Mouse (Mus musculus) limb, embryonic 14.5 days (tissue): ENCODE data around the gene Nsmce1. TPM values are rescaled to one million over a fixed set of nuclear protein-coding genes. Genes with fewer than 3 reads are reported as not detected.
"Not testable (repeated sequence)": the region's sequence is repeated elsewhere in the genome, so short reads cannot be mapped to it uniquely, and the experiment has no call there.

Experiments used
- ATAC-seq: fragments of 200-750 bp; cut with Nextera tagmentation; 2 replicates; pipeline ENCODE4 v1.8.0; 2017; ENCODE audit warnings: low read depth, moderate number of reproducible peaks, moderate TSS enrichment; ENCODE audit not compliant: low FRiP score
- DNase-seq: peaks from one replicate; pipeline ENCODE4 v3.0.0-alpha.2; 2015; ENCODE audit warnings: low spot score
- H3K27ac ChIP-seq: fragments of 300-500 bp; sonication (generic); replicated peaks from 2 replicates; pipeline ENCODE4 v1.5.1; 2014; ENCODE audit warnings: low read depth, mild to moderate bottlenecking, low read length, moderate library complexity, mixed read lengths
- H3K27me3 ChIP-seq: fragments of 300-500 bp; sonication (generic); 2 replicates; pipeline ENCODE4 v1.6.1; 2014; ENCODE audit warnings: low read length, mixed read lengths; ENCODE audit not compliant: control insufficient read depth, insufficient read depth
- H3K36me3 ChIP-seq: fragments of 300-500 bp; sonication (generic); 2 replicates; pipeline ENCODE4 v1.6.1; 2014; ENCODE audit warnings: mild to moderate bottlenecking, low read length, moderate library complexity, mixed read lengths; ENCODE audit not compliant: control insufficient read depth, insufficient read depth
- H3K4me1 ChIP-seq: fragments of 300-500 bp; sonication (generic); 2 replicates; pipeline ENCODE4 v1.6.1; 2014; ENCODE audit warnings: antibody characterized with exemption, low read length, mixed read lengths; ENCODE audit not compliant: control insufficient read depth, insufficient read depth
- H3K4me2 ChIP-seq: fragments of 300-500 bp; sonication (generic); replicated peaks from 2 replicates; pipeline ENCODE4 v1.6.1; 2014; ENCODE audit warnings: low read depth, mild to moderate bottlenecking, low read length, moderate library complexity; ENCODE audit not compliant: severe bottlenecking
- H3K4me3 ChIP-seq: fragments of 300-500 bp; sonication (generic); replicated peaks from 2 replicates; pipeline ENCODE4 v1.5.1; 2014; ENCODE audit warnings: low read length
- H3K9ac ChIP-seq: fragments of 300-500 bp; sonication (generic); 2 replicates; pipeline ENCODE4 v1.6.1; 2014; ENCODE audit warnings: mild to moderate bottlenecking, low read depth, low read length, moderate library complexity; ENCODE audit not compliant: severe bottlenecking
- H3K9me3 ChIP-seq: fragments of 300-500 bp; sonication (generic); 2 replicates; pipeline ENCODE4 v1.6.1; 2016; ENCODE audit warnings: low read length; ENCODE audit not compliant: control insufficient read depth
- POLR2A ChIP-seq: fragments of 200-500 bp; IDR thresholded peaks from 2 replicates; pipeline ENCODE4 v1.8.0; 2012; ENCODE audit warnings: inconsistent platforms, mild to moderate bottlenecking, moderate library complexity, borderline replicate concordance; ENCODE audit not compliant: insufficient read depth, insufficient read length; ENCODE audit errors: extremely low read depth
- WGBS: fragments of 180-500 bp; shearing (Covaris S2); extraction: QIAGEN DNeasy Blood & Tissue Kit; methylation state at CpG from one replicate; pipeline ENCODE4 v1.1.7; 2014; 5-methylcytosine and 5-hydroxymethylcytosine counted together
- polyA plus RNA-seq, 2 experiments: library from polyadenylated mRNA; depleted of rRNA in 1 of 2; stranded (reverse) in 1 of 2; unstranded in 1 of 2; fragments of >200 nt; fragmentation: Nextera tagmentation in 1 of 2; extraction: Ambion mirVana in 1 of 2; gene quantifications; 2 replicates each; pipeline versions ENCODE4 v1.2.1 to v1.2.3; 2012 to 2014

The Nsmce1 gene
- polyA plus RNA-seq, 2 experiments, result 67.2 to 121 TPM

- no peak for TF ChIP-seq POLR2A
- ATAC-seq, result no peak
Observed at GRCm38 (mm10) chr7:125442323-125442722, 49.1 kb downstream of the Nsmce1 start.

GRCm38 (mm10) chr7:125434666-125435290, 56.6 kb downstream of the Nsmce1 start:
- Histone ChIP-seq H3K4me3 (no peak overlapping the region), H3K4me2 (no peak overlapping the region), H3K27ac (no peak overlapping the region), H3K36me3 (no peaks in the 10 kb centered on the region), H3K9me3 (no peaks in the 10 kb centered on the region), H3K9ac (no peak overlapping the region), H3K27me3 (no peaks in the 10 kb centered on the region), H3K4me1 (0 out of 2 replicates have a peak, but pooled peaks cover 3% of the 10 kb centered on the region)
- DNase-seq (no peak), ATAC-seq (no peak)
- TF ChIP-seq POLR2A, result no peak
- 21% methylated on average over 8 of the region's 8 CpGs for WGBS

More at GRCm38 (mm10) chr7:125442323-125442722, 49.1 kb downstream of the Nsmce1 start:
- Histone ChIP-seq H3K9me3 (no peaks in the 10 kb centered on the region), H3K27me3 (no peaks in the 10 kb centered on the region), H3K4me1 (peaks cover 8% of the 10 kb centered on the region), H3K9ac (no peak overlapping the region), H3K36me3 (no peaks in the 10 kb centered on the region), H3K4me3 (no peak overlapping the region), H3K4me2 (no peak overlapping the region), H3K27ac (no peak overlapping the region)
- WGBS, result 89% methylated on average over 4 of the region's 4 CpGs
- DNase-seq, result no peak

DNA sequence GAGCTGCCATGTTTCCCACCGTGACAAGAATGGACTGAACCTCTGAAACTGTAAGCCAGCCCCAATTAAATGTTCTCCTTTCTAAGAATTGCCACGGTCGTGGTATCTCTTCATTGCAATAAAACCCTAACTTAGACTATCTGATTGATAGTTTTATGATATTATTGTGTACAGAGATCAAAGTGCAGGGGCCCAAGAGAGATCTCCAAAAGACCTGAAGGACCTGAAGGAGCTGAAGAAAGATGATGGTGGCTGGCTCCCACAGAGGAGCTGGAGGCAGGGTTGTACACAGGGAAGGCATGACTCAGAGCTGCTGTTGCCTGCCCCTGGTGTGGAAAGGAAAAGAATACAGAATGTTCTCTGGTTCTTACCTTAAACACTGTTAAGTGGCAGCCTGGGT, 57.5 kb downstream of the Nsmce1 start:
- H3K4me1 ChIP-seq, result 0 out of 2 replicates have a peak, but pooled peaks cover 3% of the 10 kb centered on the region
- 74% methylated on average over 3 of the region's 3 CpGs for WGBS
- H3K27me3 ChIP-seq, result no peaks in the 10 kb centered on the region
- no peak overlapping the region for H3K4me3 ChIP-seq
- ATAC-seq (no peak), DNase-seq (no peak)
- H3K36me3 ChIP-seq, result no peaks in the 10 kb centered on the region
- no peak overlapping the region for H3K4me2 ChIP-seq
- no peak for TF ChIP-seq POLR2A
- no peaks in the 10 kb centered on the region for H3K9me3 ChIP-seq
- no peak overlapping the region for H3K9ac ChIP-seq
- no peak overlapping the region for H3K27ac ChIP-seq

DNA sequence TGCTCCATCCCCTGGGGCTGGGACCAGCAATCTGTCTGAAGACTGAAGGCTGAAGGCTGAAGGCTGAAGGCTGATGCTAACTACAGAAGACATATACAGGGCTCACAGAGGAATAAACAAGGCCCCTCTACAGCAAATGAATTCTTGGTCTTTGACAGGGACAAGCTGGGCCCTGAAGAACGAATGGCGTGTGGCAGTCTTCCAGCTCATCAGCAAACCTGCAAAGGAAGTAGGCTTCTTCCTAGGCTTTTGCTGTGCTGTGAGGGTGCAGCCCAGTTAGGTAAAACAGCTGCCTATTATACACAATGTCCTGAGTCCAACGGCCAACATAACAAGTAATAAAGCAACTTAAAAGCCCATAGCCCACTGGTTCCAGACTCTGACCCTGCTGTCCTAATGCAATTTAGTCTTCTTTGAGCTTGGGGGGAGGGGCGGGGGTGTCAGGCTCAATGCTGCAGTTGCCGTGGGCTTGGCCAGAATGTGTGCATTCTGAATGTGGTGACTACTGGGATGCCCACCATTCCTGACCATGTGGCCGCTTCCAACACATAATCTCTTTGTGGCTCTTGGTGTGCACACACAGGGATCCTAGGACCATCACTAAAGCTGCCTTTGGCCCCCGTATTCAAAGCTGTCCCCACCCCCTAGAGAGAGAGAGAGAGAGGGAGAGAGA, 61.1 kb downstream of the Nsmce1 start:
- DNase-seq (no peak), ATAC-seq (no peak)
- Histone ChIP-seq H3K4me3 (no peak overlapping the region), H3K9ac (no peak overlapping the region), H3K36me3 (no peaks in the 10 kb centered on the region), H3K4me2 (no peak overlapping the region), H3K9me3 (no peaks in the 10 kb centered on the region), H3K27me3 (no peaks in the 10 kb centered on the region), H3K27ac (no peak overlapping the region), H3K4me1 (0 out of 2 replicates have a peak, but pooled peaks cover 3% of the 10 kb centered on the region)
- 57% methylated on average over 7 of the region's 7 CpGs for WGBS
- no peak for TF ChIP-seq POLR2A

- not testable (repeated sequence) for H3K4me1 ChIP-seq, ATAC-seq, H3K4me2 ChIP-seq, H3K9me3 ChIP-seq, DNase-seq, H3K9ac ChIP-seq, H3K27me3 ChIP-seq, H3K4me3 ChIP-seq, H3K36me3 ChIP-seq, H3K27ac ChIP-seq
- WGBS, result 74% methylated on average over 5 of the region's 5 CpGs
Observed at GRCm38 (mm10) chr7:125428816-125429500, 62.4 kb downstream of the Nsmce1 start.
